Mouse (Mus musculus) liver, adult 2 months (tissue): ENCODE data around the gene Fam234a. TPM values are rescaled to one million over a fixed set of nuclear protein-coding genes. Genes with fewer than 3 reads are reported as not detected.

Experiments
- DNase-seq: peaks from one replicate; pipeline ENCODE4 v3.0.0-alpha.2; 2011; ENCODE audit warnings: low read depth, low spot score; ENCODE audit errors: extremely low read depth
- H3K27ac ChIP-seq: fragments of 200-500 bp; replicated peaks from 2 replicates; pipeline ENCODE4 v1.5.1; 2012; ENCODE audit warnings: low read depth, mild to moderate bottlenecking, control low read depth, inconsistent platforms, low read length; ENCODE audit not compliant: insufficient read depth
- H3K27me3 ChIP-seq: fragments of 200-500 bp; 2 replicates; pipeline ENCODE4 v1.6.1; 2012; ENCODE audit warnings: mild to moderate bottlenecking, moderate library complexity, low read length, inconsistent platforms; ENCODE audit not compliant: control insufficient read depth, insufficient read depth
- H3K36me3 ChIP-seq: fragments of 200-500 bp; 2 replicates; pipeline ENCODE4 v1.6.1; 2012; ENCODE audit warnings: low read length, inconsistent platforms; ENCODE audit not compliant: control insufficient read depth, insufficient read depth
- H3K4me1 ChIP-seq: fragments of 200-500 bp; 2 replicates; pipeline ENCODE4 v1.6.1; 2011; ENCODE audit warnings: low read length; ENCODE audit not compliant: control insufficient read depth, insufficient read depth
- H3K4me3 ChIP-seq: fragments of 200-500 bp; 2 replicates; pipeline ENCODE4 v1.5.1; 2011; ENCODE audit warnings: low read depth, mild to moderate bottlenecking, control low read depth, low read length, moderate library complexity; ENCODE audit not compliant: insufficient read depth
- H3K79me2 ChIP-seq: fragments of 200-500 bp; 2 replicates; pipeline ENCODE4 v1.6.1; 2012; ENCODE audit warnings: inconsistent platforms, mild to moderate bottlenecking, low read length, moderate library complexity; ENCODE audit not compliant: control insufficient read depth, insufficient read depth
- H3K9ac ChIP-seq: fragments of 200-500 bp; 2 replicates; pipeline ENCODE4 v1.6.1; 2012; ENCODE audit warnings: low read depth, mild to moderate bottlenecking, control low read depth, inconsistent platforms, low read length
- CTCF ChIP-seq: fragments of 200-500 bp; IDR thresholded peaks from 2 replicates; pipeline ENCODE4 v1.5.1; 2011; ENCODE audit warnings: low read depth, low read length, control low read depth
- POLR2A ChIP-seq: fragments of 200-500 bp; IDR thresholded peaks from 2 replicates; pipeline ENCODE4 v1.6.1; 2011; ENCODE audit warnings: low read length, control low read depth; ENCODE audit not compliant: insufficient read depth; ENCODE audit errors: extremely low read depth
- WGBS: fragments of 180-500 bp; shearing (Covaris S2); methylation state at CpG from one replicate; pipeline ENCODE4 v1.1.7; 2018; 5-methylcytosine and 5-hydroxymethylcytosine counted together
- polyA plus RNA-seq: library from polyadenylated mRNA; depleted of rRNA; stranded (reverse); fragments of >200 nt; gene quantifications from 2 replicates; pipeline ENCODE4 v1.2.3, GENCODE M21; 2012
- total RNA-seq: library from RNA; depleted of rRNA; stranded (reverse); fragments of >200 nt; gene quantifications from 2 replicates; pipeline ENCODE4 v1.2.3, GENCODE M21; 2014

The Fam234a gene
- total and polyA plus RNA-seq, 2 experiments: 12.6 to 50.8 TPM

DNA sequence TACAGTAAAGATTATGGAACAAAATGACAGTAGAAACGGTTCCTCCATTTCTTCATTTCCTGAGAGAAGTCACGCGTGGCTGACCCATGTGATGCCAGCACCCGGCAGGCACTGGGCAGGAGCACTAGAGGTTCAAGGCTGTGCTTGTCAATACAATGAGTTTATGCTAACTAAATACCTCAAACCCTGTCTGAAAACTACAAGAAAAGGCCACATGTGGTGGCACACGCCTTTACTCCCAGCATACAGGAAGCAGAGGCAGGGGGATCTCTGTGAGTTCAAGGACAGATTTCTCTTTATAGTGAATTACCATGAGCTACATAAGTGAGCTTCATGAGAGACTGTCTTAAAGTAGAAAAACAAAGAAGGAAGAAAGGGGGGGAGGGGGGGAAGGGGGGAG is 12.9 kb downstream of the Fam234a start:
- Histone ChIP-seq H3K9ac (no peak overlapping the region), H3K27ac (no peak overlapping the region), H3K4me1 (no peaks in the 10 kb centered on the region), H3K79me2 (peaks cover 24% of the 10 kb centered on the region; the same call in 1 of the 2 replicates), H3K4me3 (no peak overlapping the region), H3K36me3 (no peaks in the 10 kb centered on the region), H3K27me3 (no peaks in the 10 kb centered on the region)
- TF ChIP-seq CTCF (no peak), POLR2A (no peak)
- WGBS: 81% methylated on average over 5 of the region's 5 CpGs
- DNase-seq: no peak

DNA sequence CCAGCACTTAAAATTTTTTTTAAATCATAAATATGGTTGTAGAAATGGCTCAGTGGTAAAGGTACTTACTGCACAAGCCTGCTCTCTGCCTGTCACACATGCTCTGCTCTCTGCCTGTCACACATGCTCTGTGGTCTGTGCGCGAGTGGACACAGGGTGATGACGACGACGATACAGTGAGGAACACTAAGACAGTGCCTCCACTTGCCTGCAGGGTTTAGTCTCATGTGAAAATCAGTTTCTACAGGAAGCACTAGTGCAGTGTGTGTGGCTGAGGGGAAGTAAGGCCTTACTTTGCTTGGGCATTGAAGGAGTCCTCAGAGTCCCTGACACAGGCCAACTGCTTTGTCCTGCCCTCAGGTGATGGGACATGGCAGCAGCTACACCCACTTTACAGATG is 14.3 kb downstream of the Fam234a start:
- peaks cover 20% of the 10 kb centered on the region; the same call in 1 of the 2 replicates for H3K79me2 ChIP-seq

DNA sequence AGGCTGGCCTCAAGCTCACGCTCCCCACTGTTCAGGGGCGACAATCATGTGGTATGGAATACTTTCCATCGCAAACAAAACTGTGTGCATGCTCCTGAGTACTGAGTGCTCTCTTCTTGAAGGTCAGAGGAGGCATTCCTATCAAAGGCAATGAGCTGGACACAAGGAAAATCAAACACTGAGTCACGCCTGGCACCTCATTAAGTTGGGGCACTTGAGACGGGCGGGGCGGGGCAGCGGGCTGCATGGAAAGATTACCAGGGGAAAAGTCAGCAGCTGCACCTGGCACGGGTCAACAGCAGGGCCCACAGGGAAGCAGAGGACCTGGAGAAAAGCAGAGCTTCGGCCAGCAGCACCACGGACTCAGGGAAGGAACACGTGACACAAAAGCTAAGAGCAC is 18.9 kb downstream of the Fam234a start:
- Histone ChIP-seq H3K27me3 (no peaks in the 10 kb centered on the region), H3K4me1 (no peaks in the 10 kb centered on the region), H3K4me3 (no peak overlapping the region), H3K36me3 (no peaks in the 10 kb centered on the region), H3K27ac (no peak overlapping the region), H3K79me2 (peaks cover 7% of the 10 kb centered on the region; the same call in 1 of the 2 replicates), H3K9ac (no peak overlapping the region)
- DNase-seq: no peak
- TF ChIP-seq CTCF (no peak), POLR2A (no peak)
- WGBS: 93% methylated on average over 12 of the region's 12 CpGs

More for the DNA sequence above, 14.3 kb downstream of the Fam234a start:
- no peak for DNase-seq
- Histone ChIP-seq H3K9ac (no peak overlapping the region), H3K27me3 (no peaks in the 10 kb centered on the region), H3K36me3 (no peaks in the 10 kb centered on the region), H3K27ac (no peak overlapping the region), H3K4me1 (no peaks in the 10 kb centered on the region), H3K4me3 (no peak overlapping the region)
- TF ChIP-seq CTCF: no peak
- 92% methylated on average over 5 of the region's 5 CpGs for WGBS

- no peak overlapping the region for H3K9ac ChIP-seq
- no peaks in the 10 kb centered on the region for H3K79me2 ChIP-seq
- H3K36me3 ChIP-seq: peaks cover 2% of the 10 kb centered on the region; the same call in 1 of the 2 replicates
- H3K4me1 ChIP-seq: no peaks in the 10 kb centered on the region
- no peak for DNase-seq
- H3K4me3 ChIP-seq: no peak overlapping the region
- H3K27me3 ChIP-seq: no peaks in the 10 kb centered on the region
- WGBS: 88% methylated on average over 2 of the region's 2 CpGs
- TF ChIP-seq POLR2A (no peak), CTCF (no peak)
- H3K27ac ChIP-seq: no peak overlapping the region
Observed at GRCm38 (mm10) chr17:26221508-26221907, 22.5 kb downstream of the Fam234a start.

DNA sequence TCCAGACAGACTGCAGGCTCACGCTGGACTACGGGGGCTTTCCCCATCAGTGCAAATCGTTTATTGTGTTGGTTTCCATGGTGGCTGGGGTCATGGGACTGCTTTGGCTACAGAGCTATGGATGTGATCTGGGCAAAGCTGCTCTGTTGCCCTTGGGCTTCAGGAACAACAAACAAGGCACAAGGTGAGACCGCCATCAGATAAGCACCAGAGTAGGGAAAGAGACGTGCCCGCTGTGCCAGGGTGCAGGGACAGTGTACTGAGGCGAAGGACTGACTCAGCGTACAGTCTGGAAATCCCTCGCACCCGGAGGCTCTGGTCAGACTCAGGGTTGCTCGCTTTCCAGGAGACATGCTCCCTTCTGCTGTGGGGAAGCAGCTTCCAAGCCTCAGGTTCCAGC is 31.4 kb downstream of the Fam234a start:
- 75% methylated on average over 11 of the region's 11 CpGs for WGBS
- Histone ChIP-seq H3K9ac (no peak overlapping the region), H3K27me3 (no peaks in the 10 kb centered on the region), H3K27ac (no peak overlapping the region), H3K4me1 (no peaks in the 10 kb centered on the region), H3K4me3 (no peak overlapping the region), H3K79me2 (no peaks in the 10 kb centered on the region), H3K36me3 (no peaks in the 10 kb centered on the region; the same call in 1 of the 2 replicates)
- TF ChIP-seq CTCF: no peak
- TF ChIP-seq POLR2A: no peak
- DNase-seq: peak; percentile 24

- no peak overlapping the region for H3K27ac ChIP-seq
- TF ChIP-seq POLR2A: no peak
- TF ChIP-seq CTCF: no peak
- WGBS: 93% methylated on average over 7 of the region's 7 CpGs
Observed at GRCm38 (mm10) chr17:26212241-26212640, 31.8 kb downstream of the Fam234a start.

More at GRCm38 (mm10) chr17:26212241-26212640, 31.8 kb downstream of the Fam234a start:
- Histone ChIP-seq H3K27me3 (no peaks in the 10 kb centered on the region), H3K9ac (no peak overlapping the region), H3K4me1 (no peaks in the 10 kb centered on the region), H3K4me3 (no peak overlapping the region), H3K36me3 (no peaks in the 10 kb centered on the region; the same call in 1 of the 2 replicates), H3K79me2 (no peaks in the 10 kb centered on the region)
- no peak for DNase-seq
